Mouse (Mus musculus) spleen, adult 2 months (tissue): ENCODE measurements around the gene Flywch1.

Source experiments
- CTCF ChIP-seq: fragments of 200-500 bp; IDR thresholded peaks from 2 replicates; pipeline ENCODE4 v1.5.1; 2011; ENCODE audit warnings: mild to moderate bottlenecking, inconsistent platforms; ENCODE audit not compliant: insufficient read depth, insufficient read length, insufficient replicate concordance; ENCODE audit errors: extremely low read depth
- POLR2A ChIP-seq: fragments of 200-500 bp; IDR thresholded peaks from 2 replicates; pipeline ENCODE4 v1.6.1; 2011; ENCODE audit warnings: low read depth, low read length, inconsistent platforms

DNA sequence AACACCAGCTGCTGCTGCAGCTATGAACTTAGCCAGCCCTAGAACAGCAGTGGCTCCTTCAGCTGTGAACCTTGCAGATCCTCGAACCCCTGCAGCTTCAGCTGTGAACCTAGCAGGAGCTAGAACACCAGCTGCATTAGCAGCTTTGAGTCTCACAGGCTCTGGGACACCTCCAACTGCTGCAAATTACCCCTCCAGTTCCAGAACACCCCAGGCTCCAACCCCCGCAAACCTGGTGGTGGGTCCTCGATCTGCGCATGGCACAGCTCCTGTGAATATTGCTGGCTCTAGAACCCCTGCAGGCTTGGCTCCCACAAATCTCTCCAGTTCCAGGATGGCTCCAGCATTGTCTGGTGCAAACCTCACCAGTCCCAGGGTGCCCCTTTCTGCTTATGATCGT is 49.3 kb upstream of the Flywch1 start:
- TF ChIP-seq CTCF (no peak), POLR2A (no peak)
